Mouse (Mus musculus) common myeloid progenitor, adult 5-6 weeks (primary cell): Measurements from ENCODE around the gene Zfp683. TPM values are rescaled to one million over a fixed set of nuclear protein-coding genes. Genes with fewer than 3 reads are reported as not detected.

Experiments
- ATAC-seq: replicated peaks from 2 replicates; pipeline ENCODE4 v1.8.0; 2016; ENCODE audit warnings: low read depth, mild to moderate bottlenecking, moderate TSS enrichment, inconsistent platforms; ENCODE audit not compliant: poor library complexity, severe bottlenecking
- total RNA-seq: library from RNA; stranded (forward); fragments of 200-1000, 187-1606 nt; gene quantifications from 2 replicates; pipeline ENCODE4 v1.2.3, GENCODE M21; 2017

Gene Zfp683
- total RNA-seq, 1 experiment from 2014 or later = not detected

DNA sequence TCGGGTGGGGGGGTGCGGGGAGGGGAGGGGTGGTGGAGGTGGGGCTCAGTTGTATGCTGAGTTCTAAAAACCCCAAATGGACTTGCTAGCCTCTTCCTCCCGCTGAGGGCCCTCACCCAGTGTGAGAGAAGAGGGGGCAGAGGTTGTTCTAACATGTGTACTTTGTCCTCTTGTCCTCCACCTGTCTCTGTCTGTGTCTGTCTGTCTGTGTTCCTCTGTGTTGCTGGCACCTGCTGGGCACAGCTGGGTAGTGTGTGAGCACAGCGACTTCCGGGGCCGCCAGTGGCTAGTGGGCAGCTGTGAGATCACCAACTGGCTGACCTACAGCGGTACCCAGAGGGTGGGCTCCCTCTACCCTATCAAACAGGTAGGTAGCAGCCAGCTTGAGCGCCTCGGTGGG, 35.4 kb downstream of the Zfp683 start:
- ATAC-seq = no peak

DNA sequence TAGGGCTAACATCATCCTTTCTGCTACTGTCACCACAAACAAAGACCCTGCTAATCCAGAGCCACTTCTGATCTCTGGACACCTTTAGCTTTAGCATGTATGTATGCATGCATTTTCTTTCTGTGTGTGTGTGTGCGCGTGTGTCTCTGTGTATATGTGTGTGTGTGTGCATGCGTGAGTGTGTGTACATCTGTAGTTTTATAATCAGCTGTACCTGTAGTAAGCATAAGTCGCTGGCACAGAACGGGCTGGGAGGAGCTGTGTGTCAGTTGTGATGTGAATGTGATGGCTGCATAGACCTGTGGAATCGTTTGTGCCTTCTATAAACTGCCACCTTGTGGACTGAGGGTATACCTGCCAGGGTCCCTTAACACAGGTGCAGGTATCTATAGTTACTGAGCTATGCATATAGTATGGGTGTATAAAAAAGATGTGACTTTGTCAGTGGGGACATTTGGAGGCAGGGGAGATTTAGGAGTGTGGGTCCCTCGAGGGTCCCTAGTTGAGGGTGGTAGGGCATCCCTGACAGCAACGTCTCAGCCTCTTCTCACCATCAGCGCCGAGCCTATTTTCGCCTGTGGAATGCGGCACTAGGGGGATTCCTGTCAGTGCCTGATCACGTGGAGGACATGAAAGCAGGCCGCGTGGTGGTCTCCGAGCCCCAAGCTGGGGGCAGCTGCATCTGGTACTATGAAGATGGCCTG, 37.0 kb downstream of the Zfp683 start:
- no peak for ATAC-seq

DNA sequence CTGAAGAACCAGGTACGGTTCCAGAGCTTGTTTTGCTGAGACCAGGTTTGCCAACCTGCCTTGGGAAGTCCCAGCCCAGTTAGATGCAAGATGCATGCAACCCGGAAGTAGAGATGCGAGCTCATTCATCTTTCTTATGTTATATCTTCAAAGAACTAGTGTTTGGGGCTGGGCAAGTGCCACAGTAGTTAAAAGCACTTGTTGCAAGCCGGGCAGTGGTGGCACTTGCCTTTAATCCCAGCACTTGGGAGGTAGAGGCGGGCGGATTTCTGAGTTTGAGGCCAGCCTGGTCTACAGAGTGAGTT, 37.5 kb downstream of the Zfp683 start:
- no peak for ATAC-seq

DNA sequence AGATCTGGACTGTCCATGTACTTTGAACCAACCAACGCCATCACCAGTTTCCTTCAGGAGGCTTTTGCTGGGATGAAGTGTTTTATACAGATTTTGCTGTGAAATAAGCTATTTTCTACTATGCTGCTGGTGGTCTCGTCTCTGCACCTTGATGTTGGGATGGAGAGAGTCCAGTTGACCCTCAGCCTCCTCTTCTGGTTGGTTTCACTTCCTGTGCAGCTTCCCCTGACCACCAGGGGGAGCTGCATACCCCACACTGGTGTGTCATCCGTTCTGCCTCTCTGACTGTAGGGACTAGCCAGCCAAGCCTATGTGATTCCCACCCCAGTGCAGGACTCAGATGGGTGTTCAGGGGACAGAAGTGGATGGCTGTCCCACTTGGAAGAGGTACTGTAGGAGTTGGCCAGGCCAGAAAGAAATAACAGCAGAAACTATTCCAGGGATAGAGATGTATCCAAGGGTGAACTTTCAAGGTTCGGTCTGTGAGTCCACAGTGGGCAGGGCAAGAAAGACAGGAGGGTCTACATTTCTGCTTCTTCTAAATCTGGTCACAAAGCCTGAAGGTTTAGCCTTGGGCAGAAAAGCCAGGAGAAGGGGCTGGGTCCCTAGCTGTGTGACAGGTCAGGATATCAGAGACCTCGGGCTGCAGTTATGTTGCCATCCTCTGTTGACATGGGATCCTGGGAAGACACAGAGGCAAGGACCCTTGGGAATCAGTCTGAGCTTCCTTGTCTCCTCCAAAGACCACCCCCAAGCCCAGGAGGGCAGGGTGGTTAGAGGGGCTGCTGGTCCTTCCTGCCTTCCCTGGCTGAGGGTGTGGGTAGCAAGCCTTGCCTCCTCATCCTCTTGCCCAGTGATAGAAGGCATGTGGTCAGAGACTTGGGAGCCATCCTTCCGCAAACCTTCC, 39.0 kb downstream of the Zfp683 start:
- peak; percentile 70 for ATAC-seq

DNA sequence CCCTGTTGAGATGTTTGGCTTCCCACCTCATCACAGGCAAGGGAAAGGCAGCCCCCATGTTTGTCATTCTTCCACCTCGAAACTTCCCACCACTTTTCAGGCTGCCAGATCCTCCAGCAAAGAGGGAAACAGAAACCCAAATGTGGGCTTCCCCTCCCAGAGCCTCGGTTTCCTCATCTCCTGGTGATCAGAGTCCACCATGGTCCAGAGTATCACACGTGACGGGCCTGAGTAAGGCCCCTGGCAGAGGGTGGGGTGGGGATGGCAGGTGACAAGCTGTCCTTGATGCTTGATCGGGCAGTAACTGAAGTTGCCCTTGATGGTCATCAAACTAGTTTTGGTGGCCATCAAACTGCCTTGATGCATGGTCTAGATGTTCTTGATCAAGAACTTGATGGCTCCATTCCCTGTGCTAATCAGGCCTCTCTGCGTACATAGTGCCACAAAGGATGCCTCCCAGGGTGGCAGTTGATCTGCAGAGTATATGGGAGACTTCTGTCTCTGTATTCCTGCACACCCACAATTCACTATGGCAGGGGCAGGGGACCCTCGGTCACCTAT, 40.4 kb downstream of the Zfp683 start:
- ATAC-seq = no peak

DNA sequence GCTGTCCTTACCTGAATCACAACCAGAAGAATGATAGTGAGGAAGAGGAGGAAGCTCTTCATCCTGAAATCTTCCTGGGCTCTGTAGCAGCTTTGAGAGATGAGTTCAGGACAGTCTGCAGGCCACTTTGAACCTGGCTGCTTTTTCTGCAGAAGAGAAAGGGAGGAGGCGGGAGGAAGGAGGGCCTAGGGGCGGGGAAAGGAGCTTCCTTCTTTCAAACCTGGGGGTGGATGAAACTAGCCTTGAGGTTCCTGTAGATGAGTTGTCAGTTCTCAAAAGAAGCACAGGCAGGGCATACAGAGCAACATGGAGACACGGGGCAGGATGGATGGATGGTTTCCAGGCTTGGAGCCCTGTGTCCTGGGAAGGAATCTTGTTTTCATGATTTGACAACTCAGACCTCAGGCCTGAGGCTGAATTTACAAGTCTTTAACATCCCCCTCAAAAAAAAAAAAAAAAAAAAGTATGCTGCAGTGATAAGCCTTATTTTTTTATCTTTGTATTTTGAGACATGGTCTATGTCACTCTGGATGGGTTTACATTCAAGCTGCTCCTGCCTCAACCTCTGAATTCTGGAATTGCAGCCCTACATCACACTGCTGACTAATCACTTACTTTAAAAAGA, 41.4 kb downstream of the Zfp683 start, which contains the start of gene Cd52:
Cd52 (minus strand) TSS at position 160 of the 625 bp plus-strand sequence.
- ATAC-seq = peak; percentile 50

DNA sequence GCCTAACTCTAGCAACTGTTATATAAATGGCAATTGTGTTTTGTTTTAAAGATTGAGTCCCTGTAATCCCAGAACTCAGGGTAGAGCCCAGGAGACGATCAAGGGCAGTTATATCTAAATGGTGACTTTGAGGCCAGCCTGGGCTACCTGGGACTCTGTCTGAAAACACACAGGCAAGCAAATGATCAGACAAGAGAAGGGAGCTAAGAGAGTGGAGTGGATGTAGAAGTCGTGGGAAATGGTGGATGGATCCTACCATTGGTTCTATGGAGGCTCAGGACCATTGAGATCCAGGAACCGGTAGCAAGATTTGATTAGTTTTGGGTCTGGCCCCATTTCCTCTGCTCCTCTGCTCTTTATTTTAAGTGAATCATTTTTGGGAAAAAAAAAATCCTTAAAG, 42.5 kb downstream of the Zfp683 start:
- ATAC-seq = no peak

DNA sequence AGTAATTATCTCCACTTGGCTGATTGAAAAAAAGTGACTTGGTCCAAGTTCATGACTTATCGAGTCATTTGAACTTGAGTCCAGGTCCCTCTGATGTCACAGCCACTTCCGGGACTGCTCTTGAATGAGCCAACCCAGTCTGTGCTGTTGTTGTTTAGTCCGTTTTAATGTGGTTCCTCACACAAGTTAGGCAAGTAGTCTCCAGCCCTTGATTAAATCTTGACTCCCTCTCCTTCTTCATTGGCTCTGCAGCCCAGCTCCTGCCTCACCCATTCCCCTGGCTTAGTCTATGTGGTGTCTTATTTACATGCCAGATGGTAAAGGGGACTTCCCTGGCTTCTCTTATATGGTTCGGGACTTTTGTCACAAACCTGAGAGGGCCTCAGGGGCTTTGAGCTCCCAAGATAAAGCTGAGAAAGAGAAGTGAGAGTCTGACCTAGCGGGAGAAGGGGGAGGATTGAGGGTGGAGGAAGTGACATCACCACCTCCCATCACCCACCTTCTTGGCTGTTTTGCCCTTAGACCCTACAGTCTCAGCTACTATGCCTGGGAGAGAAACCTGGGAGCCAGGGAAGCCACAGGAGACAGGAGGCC, 43.5 kb downstream of the Zfp683 start:
- peak; percentile 57 for ATAC-seq

DNA sequence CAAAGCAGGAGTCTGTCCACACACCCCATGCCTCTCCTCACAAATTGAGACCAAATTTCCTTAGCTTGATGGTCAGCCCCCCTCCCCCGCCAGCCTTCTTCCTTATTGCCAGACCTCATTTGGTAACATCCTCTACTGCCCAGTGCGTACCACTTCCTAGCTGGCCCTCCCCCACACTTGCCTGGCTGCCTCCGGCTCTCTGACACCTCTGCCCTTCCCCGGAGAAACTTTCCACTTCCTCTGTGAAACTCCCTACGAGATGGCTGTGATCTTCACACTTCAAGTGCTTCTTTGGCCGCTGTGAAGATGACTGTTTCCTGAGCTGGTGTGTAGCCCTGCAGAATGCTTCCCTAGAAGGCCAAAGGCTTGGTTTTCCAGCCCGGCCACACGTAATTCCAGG, 45.0 kb downstream of the Zfp683 start:
- peak; percentile 51 for ATAC-seq

DNA sequence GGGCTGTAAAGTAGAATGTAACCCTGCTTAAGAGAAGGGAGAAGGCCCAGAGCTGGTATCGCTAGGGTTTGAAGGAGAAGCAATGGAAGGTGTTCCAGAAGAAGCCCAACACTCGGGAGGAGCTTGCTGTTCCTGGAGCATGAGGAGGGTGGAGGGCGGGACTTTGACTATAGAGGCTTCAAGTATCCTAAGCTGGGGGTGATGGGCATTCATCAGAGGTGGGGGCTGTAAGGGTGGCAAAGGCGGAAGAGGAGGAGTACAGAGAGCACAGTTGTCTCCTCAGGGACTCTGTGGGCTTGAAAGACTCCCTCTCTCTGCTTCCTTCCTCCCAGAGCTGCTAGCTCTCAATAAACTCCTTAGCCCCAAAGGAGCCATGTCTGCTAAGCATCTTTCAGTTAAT, 46.6 kb downstream of the Zfp683 start:
- ATAC-seq = no peak

DNA sequence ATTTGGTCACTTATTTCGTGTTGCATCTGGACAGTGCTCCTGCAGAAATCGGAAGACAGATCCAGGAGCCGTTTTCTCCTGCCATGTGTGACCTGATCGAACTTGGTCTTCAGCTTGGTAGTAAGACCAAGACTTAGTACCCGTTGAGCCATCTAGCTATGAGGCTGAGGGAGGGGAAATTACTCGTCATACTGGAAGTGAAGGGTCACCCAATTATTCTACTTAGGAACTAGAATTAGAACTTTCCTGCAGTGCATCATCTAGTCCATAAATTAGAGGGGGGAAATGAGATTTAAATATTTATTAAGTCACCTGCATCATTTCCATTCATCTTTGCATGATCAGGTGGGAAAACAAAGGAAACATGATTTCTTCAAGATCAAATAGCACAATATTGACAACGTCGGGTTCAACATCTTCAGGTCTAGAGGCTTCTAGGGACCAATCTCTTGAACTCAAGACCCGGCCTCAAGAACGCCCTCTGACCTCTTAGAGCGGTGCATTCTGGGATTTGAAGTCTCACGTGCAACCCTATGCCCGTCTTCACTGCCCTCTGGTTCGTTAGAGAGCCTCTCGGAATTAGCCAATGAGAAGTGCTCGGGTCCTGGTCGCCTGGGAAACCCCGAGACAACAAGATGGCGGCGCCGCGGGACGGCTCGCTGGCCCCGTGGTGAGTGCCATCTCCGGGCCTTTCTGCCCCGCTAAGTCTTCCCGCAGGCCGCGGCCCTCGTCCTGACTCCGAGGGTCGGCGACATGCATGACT, 48.5 kb downstream of the Zfp683 start, which contains the start of gene Ubxn11:
Ubxn11 (plus strand) TSS at position 592 of the 763 bp plus-strand sequence.
- ATAC-seq = peak; percentile 84

DNA sequence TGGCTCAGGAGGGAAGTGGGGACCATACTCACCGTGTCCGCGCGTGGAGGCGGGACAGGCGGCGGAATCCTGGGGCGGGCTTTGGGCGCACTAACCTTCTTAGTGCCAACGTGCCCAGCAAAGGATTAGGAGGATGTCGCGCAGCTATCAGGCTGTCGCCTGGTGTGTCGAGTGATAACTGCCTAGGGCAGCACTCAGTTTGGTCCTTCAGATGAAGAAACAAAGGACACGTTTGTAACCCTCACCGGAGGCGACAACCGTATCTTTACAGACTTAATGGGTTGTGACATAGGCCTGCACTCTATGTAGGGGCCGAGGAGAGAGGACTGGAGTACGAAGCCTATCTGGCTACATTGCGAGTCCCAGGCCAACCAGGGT, 49.1 kb downstream of the Zfp683 start:
- peak; percentile 37 for ATAC-seq

DNA sequence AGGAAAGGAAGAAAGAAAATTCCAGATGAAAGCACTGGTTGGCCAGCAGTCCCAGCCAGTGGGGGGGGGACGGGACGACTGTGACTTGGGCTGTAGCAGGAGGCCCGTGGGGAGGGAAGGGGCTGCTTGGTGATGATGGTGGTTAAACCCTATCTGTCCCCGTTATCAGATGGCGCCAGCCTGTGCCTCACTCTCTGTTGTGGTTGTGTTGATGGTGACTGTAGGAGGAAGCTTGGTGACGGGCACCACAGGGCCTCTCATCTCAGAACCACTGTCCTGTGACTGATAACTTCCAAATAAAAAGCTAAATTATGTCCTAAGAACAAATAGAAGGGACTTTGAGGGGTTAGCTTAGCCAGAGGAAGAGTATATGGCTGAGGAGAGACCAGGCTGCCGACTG, 52.5 kb downstream of the Zfp683 start:
- peak; percentile 57 for ATAC-seq

DNA sequence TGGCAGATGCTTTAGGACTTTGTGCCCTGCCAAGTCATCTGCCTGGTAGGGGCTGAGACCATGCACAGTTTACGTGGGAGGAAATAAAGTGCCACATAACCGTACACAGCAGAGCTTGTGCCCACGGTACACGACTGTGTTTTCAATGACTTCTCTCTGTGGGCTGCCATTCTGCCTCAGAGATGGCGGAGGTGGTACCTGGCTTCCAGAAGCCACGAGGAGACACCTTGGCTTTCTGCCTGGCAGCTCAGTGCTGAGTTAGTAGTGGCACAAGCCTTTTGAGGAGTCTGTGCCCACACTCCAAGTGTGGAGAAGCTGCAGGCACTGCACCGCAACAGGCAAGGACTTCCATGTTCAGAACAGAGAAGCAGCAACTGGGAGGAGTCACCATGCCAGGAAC, 54.1 kb downstream of the Zfp683 start:
- no peak for ATAC-seq

DNA sequence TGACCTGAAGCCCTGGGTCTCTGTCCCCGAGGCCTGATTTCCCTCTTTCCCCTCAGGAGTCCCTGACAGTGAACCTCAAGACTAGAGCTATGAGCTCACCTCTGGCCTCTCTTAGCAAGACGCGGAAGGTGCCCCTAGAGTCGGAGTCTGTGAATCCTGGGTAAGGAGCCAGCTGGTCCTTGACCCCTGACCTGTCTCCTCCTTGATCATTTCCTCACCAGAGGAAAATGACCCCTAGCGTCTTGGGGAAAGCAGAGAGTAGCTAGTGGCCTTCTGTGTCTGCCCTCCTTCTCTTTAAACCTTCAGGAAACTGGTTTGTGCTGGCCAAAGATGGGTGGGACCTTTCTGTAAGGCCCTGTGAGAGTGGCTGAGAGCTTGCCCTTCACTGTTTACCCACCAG, 54.6 kb downstream of the Zfp683 start:
- no peak for ATAC-seq

Other genes with a start within 250 kb of the Zfp683 start
- gene Rps6ka1, start 166.0 kb upstream of the Zfp683 start, total RNA-seq = 62.2 and 80.0 TPM in 2 replicates
- 497 and 549 TPM in 2 replicates for gene Hmgn2, start 85.2 kb upstream of the Zfp683 start, total RNA-seq
- 13.2 and 21.0 TPM in 2 replicates for gene Dhdds, start 52.9 kb upstream of the Zfp683 start, total RNA-seq
- 0.18 TPM in 1 of 2 replicates, not detected in the other for gene Lin28a, start 35.0 kb upstream of the Zfp683 start, total RNA-seq
- gene Crybg2, start 7.0 kb downstream of the Zfp683 start, total RNA-seq = not detected in 2 replicates
- 215 and 234 TPM in 2 replicates for gene Cd52, start 41.2 kb downstream of the Zfp683 start, total RNA-seq
- gene Ubxn11, start 48.7 kb downstream of the Zfp683 start, total RNA-seq = 10.6 and 13.3 TPM in 2 replicates
- gene Sh3bgrl3, start 75.0 kb downstream of the Zfp683 start, total RNA-seq = 165 and 201 TPM in 2 replicates
- gene Cep85, start 133.3 kb downstream of the Zfp683 start, total RNA-seq = 25.2 and 51.2 TPM in 2 replicates
- not detected in 2 replicates for gene Gm7534, start 149.2 kb downstream of the Zfp683 start, total RNA-seq
- not detected in 2 replicates for gene Catsper4, start 173.5 kb downstream of the Zfp683 start, total RNA-seq
- not detected in 2 replicates for gene Cnksr1, start 184.6 kb downstream of the Zfp683 start, total RNA-seq
- 1.8 TPM in 1 of 2 replicates, not detected in the other for gene E130218I03Rik, start 189.8 kb downstream of the Zfp683 start, total RNA-seq
- 8.6 and 13.1 TPM in 2 replicates for gene Zfp593, start 191.8 kb downstream of the Zfp683 start, total RNA-seq
- gene Gm30191, start 193.1 kb downstream of the Zfp683 start, total RNA-seq = not detected in 2 replicates
- not detected in 2 replicates for gene Grrp1, start 200.3 kb downstream of the Zfp683 start, total RNA-seq
- 27.9 and 36.1 TPM in 2 replicates for gene Pdik1l, start 234.1 kb downstream of the Zfp683 start, total RNA-seq